Mouse (Mus musculus) CH12F3 (cell line): ENCODE results near the gene Dguok.

ENCODE experiments used
- in situ Hi-C: fragments of 300-500 bp; cut with MboI; formaldehyde crosslinking; loops from 2 replicates; pipeline ENCODE4 v1.14.3; 2020; ENCODE audit warnings: low sequenced_read_pairs

The Dguok gene

DNA sequence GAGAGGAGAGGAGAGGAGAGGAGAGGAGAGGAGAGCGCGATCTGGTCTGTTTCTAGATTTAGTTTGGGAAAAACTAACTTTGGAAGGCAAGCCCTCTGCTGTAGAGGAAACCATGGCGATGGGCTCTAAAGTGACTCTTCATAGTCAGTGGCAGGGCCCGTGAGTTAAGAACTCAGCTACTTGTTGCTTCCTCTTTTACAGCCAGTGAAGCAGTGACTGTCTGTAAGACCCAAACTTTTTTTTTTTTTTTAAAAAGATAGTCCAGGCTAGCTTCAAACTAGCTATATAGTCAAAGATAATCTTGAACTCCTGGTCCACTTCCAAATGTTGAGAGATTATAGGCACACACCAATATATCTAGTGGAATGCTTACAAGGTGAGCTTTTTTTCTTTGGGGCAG is 70.2 kb downstream of the Dguok start:
- in situ Hi-C loops = no loop called here

DNA sequence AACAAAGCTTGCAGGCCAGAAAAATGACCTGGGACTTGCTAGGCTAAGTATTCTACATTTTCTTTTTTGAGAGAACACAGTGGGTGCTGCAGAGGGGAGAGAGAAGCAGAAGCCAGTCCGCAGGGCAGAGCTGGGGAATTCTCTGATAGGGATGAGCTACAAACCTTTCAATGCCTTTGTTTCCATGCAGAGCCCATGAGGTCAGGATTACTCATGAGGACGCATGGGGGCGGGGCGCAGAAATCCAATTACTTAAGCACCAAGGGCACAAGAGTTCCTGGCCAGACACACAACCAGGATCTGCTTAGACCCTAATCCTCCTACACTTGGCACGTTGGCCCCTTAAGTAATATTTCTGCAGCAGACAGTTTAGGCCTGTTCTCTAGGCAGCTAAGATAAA is 71.6 kb downstream of the Dguok start:
- in situ Hi-C loops = no loop called here

DNA sequence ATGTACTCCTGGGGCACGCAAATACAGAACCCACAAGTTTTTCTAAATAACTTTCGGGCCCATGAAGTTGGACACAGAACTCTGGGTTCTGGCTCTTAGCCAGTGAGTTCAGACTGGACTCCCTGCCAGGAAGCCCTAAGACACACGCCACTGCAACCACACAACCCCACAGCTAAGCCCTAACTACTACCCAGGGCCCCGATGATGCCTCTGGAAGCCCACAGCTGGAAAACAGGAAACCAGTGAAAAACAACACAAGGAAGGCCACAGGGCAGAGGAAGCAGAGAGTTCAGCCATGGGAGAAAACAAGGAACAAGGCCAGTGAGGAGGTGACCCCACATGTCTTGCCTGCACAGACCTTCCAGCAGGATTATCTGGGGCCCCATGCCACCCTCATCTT is 73.2 kb downstream of the Dguok start:
- in situ Hi-C loops = no loop called here

DNA sequence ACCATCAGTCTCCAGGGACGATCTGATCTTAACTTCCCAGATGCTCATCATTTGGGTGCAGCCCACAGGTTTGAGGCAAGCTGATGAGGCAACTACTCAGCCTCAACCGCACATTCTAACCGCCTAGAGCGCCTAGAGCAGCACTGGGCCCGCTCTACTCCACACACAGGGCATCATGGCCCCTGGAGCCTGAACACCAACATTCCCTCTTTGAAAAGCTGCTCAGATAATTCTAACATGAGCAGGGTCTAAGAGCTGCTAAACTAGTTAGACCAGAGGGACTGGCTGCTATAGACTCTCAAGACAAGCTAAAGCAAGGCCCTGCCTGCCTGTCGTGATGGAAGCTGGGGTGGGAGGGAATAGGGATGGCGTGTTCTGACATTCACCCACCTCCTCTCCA is 73.8 kb downstream of the Dguok start:
- in situ Hi-C loops = no loop called here
